Mouse (Mus musculus) embryonic facial prominence, embryonic 13.5 days (tissue): Measurements from ENCODE around the gene Syngap1. TPM values are rescaled to one million over a fixed set of nuclear protein-coding genes. Genes with fewer than 3 reads are reported as not detected.

Experiments used
- ATAC-seq: fragments of 200-750 bp; cut with Nextera tagmentation; 2 replicates; pipeline ENCODE4 v1.8.0; 2017; ENCODE audit warnings: low read depth; ENCODE audit not compliant: insufficient number of reproducible peaks, insufficient read depth, low FRiP score, low TSS enrichment
- H3K27ac ChIP-seq: fragments of 300-500 bp; sonication (generic); 2 replicates; pipeline ENCODE4 v1.5.1; 2015; ENCODE audit warnings: moderate library complexity, mild to moderate bottlenecking, inconsistent platforms
- H3K27me3 ChIP-seq: fragments of 300-500 bp; sonication (generic); 2 replicates; pipeline ENCODE4 v1.6.1; 2015; ENCODE audit warnings: mild to moderate bottlenecking, inconsistent platforms
- H3K36me3 ChIP-seq: fragments of 300-500 bp; sonication (generic); 2 replicates; pipeline ENCODE4 v1.6.1; 2015; ENCODE audit warnings: mild to moderate bottlenecking, inconsistent platforms
- H3K4me1 ChIP-seq: fragments of 300-500 bp; sonication (generic); 2 replicates; pipeline ENCODE4 v1.6.1; 2015; ENCODE audit warnings: inconsistent platforms
- H3K4me2 ChIP-seq: fragments of 300-500 bp; sonication (generic); 2 replicates; pipeline ENCODE4 v1.6.1; 2015; ENCODE audit warnings: moderate library complexity, mild to moderate bottlenecking, inconsistent platforms
- H3K4me3 ChIP-seq: fragments of 300-500 bp; sonication (generic); 2 replicates; pipeline ENCODE4 v1.5.1; 2015; ENCODE audit warnings: mild to moderate bottlenecking, inconsistent platforms
- H3K9ac ChIP-seq: fragments of 300-500 bp; sonication (generic); 2 replicates; pipeline ENCODE4 v1.6.1; 2015; ENCODE audit warnings: mild to moderate bottlenecking, inconsistent platforms
- H3K9me3 ChIP-seq: fragments of 300-500 bp; sonication (generic); 2 replicates; pipeline ENCODE4 v1.6.1; 2016; ENCODE audit warnings: inconsistent platforms
- WGBS: fragments of 180-500 bp; shearing (Covaris S2); methylation state at CpG from one replicate; pipeline ENCODE4 v1.1.7; 2015; ENCODE audit warnings: mixed read lengths; 5-methylcytosine and 5-hydroxymethylcytosine counted together
- polyA plus RNA-seq: library from polyadenylated mRNA; unstranded; fragments of >200 nt; fragmentation: Nextera tagmentation; extraction: Ambion mirVana; gene quantifications from 2 replicates; pipeline ENCODE4 v1.2.1, GENCODE M21; 2015

Syngap1 gene
- polyA plus RNA-seq, 1 experiment from 2014 or later = 3.7 TPM

- no peak for ATAC-seq
- Histone ChIP-seq H3K9ac (no peak overlapping the region), H3K9me3 (no peaks in the 10 kb centered on the region), H3K27me3 (no peaks in the 10 kb centered on the region), H3K4me3 (no peak overlapping the region), H3K27ac (no peak overlapping the region), H3K4me2 (no peak overlapping the region), H3K4me1 (0 out of 2 replicates have a peak, but pooled peaks cover 4% of the 10 kb centered on the region), H3K36me3 (no peaks in the 10 kb centered on the region)
- 73% methylated on average over 12 of the region's 12 CpGs for WGBS
Observed at GRCm38 (mm10) chr17:26999996-27000395, 58.9 kb downstream of the Syngap1 start.

- Histone ChIP-seq H3K9ac (no peak overlapping the region), H3K27me3 (no peaks in the 10 kb centered on the region), H3K27ac (no peak overlapping the region), H3K36me3 (no peaks in the 10 kb centered on the region), H3K9me3 (no peaks in the 10 kb centered on the region), H3K4me2 (no peak overlapping the region), H3K4me1 (0 out of 2 replicates have a peak, but pooled peaks cover 4% of the 10 kb centered on the region), H3K4me3 (no peak overlapping the region)
- WGBS = 79% methylated on average over 7 of the region's 7 CpGs
- ATAC-seq = no peak
Observed at GRCm38 (mm10) chr17:27001151-27001550, 60.1 kb downstream of the Syngap1 start.

GRCm38 (mm10) chr17:27001889-27002288, 60.8 kb downstream of the Syngap1 start:
- Histone ChIP-seq H3K9me3 (no peaks in the 10 kb centered on the region), H3K36me3 (no peaks in the 10 kb centered on the region), H3K4me3 (no peak overlapping the region), H3K4me2 (no peak overlapping the region), H3K9ac (no peak overlapping the region), H3K4me1 (0 out of 2 replicates have a peak, but pooled peaks cover 4% of the 10 kb centered on the region), H3K27ac (no peak overlapping the region), H3K27me3 (no peaks in the 10 kb centered on the region)
- WGBS = 51% methylated on average over 6 of the region's 6 CpGs
- no peak for ATAC-seq

GRCm38 (mm10) chr17:27004431-27004830, 63.4 kb downstream of the Syngap1 start:
- H3K9me3 ChIP-seq = no peaks in the 10 kb centered on the region
- 36% methylated on average over 9 of the region's 9 CpGs for WGBS
- H3K4me1 ChIP-seq = 0 out of 2 replicates have a peak, but pooled peaks cover 4% of the 10 kb centered on the region
- no peak for ATAC-seq
- no peak overlapping the region for H3K27ac ChIP-seq
- H3K4me3 ChIP-seq = no peak overlapping the region
- H3K4me2 ChIP-seq = no peak overlapping the region
- H3K36me3 ChIP-seq = no peaks in the 10 kb centered on the region
- no peak overlapping the region for H3K9ac ChIP-seq
- H3K27me3 ChIP-seq = no peaks in the 10 kb centered on the region

- ATAC-seq = no peak
- Histone ChIP-seq H3K9me3 (no peaks in the 10 kb centered on the region), H3K4me3 (no peak overlapping the region), H3K4me1 (0 out of 2 replicates have a peak, but pooled peaks cover 4% of the 10 kb centered on the region), H3K4me2 (no peak overlapping the region), H3K27ac (no peak overlapping the region), H3K9ac (no peak overlapping the region), H3K36me3 (no peaks in the 10 kb centered on the region), H3K27me3 (no peaks in the 10 kb centered on the region)
- 41% methylated on average over 19 of the region's 19 CpGs for WGBS
Observed at GRCm38 (mm10) chr17:27004903-27005485, 63.9 kb downstream of the Syngap1 start.

GRCm38 (mm10) chr17:27005644-27006043, 64.6 kb downstream of the Syngap1 start:
- no peaks in the 10 kb centered on the region for H3K9me3 ChIP-seq
- no peaks in the 10 kb centered on the region for H3K36me3 ChIP-seq
- H3K27ac ChIP-seq = no peak overlapping the region
- H3K27me3 ChIP-seq = no peaks in the 10 kb centered on the region
- no peak overlapping the region for H3K4me2 ChIP-seq
- no peaks in the 10 kb centered on the region for H3K4me1 ChIP-seq
- no peak overlapping the region for H3K9ac ChIP-seq
- WGBS = 66% methylated on average over 11 of the region's 11 CpGs
- no peak overlapping the region for H3K4me3 ChIP-seq
- ATAC-seq = no peak

- Histone ChIP-seq H3K36me3 (no peaks in the 10 kb centered on the region), H3K4me2 (no peak overlapping the region), H3K9ac (no peak overlapping the region), H3K4me3 (no peak overlapping the region), H3K9me3 (no peaks in the 10 kb centered on the region), H3K27ac (no peak overlapping the region), H3K4me1 (no peaks in the 10 kb centered on the region), H3K27me3 (no peaks in the 10 kb centered on the region)
- ATAC-seq = no peak
- 86% methylated on average over 2 of the region's 2 CpGs for WGBS
Observed at GRCm38 (mm10) chr17:27008277-27008676, 67.2 kb downstream of the Syngap1 start.

GRCm38 (mm10) chr17:27011167-27011566, 70.1 kb downstream of the Syngap1 start:
- H3K4me1 ChIP-seq = no peaks in the 10 kb centered on the region
- no peak overlapping the region for H3K4me2 ChIP-seq
- H3K4me3 ChIP-seq = no peak overlapping the region
- H3K9ac ChIP-seq = no peak overlapping the region
- no peaks in the 10 kb centered on the region for H3K9me3 ChIP-seq
- H3K27me3 ChIP-seq = no peaks in the 10 kb centered on the region
- no peaks in the 10 kb centered on the region for H3K36me3 ChIP-seq
- 88% methylated on average over 10 of the region's 10 CpGs for WGBS
- no peak overlapping the region for H3K27ac ChIP-seq
- ATAC-seq = no peak

GRCm38 (mm10) chr17:27011998-27012672, 71.1 kb downstream of the Syngap1 start:
- Histone ChIP-seq H3K9ac (no peak overlapping the region), H3K27ac (no peak overlapping the region), H3K4me1 (peaks cover 3% of the 10 kb centered on the region), H3K4me2 (no peak overlapping the region), H3K9me3 (no peaks in the 10 kb centered on the region), H3K36me3 (no peaks in the 10 kb centered on the region), H3K4me3 (no peak overlapping the region), H3K27me3 (no peaks in the 10 kb centered on the region)
- WGBS = 53% methylated on average over 14 of the region's 14 CpGs
- no peak for ATAC-seq

- no peak overlapping the region for H3K4me3 ChIP-seq
- H3K27ac ChIP-seq = no peak overlapping the region
- H3K9ac ChIP-seq = no peak overlapping the region
- 36% methylated on average over 6 of the region's 6 CpGs for WGBS
- no peak overlapping the region for H3K4me2 ChIP-seq
- no peaks in the 10 kb centered on the region for H3K36me3 ChIP-seq
- peaks cover 9% of the 10 kb centered on the region for H3K4me1 ChIP-seq
- no peak for ATAC-seq
- H3K27me3 ChIP-seq = no peaks in the 10 kb centered on the region
- H3K9me3 ChIP-seq = no peaks in the 10 kb centered on the region
Observed at GRCm38 (mm10) chr17:27012909-27013308, 71.9 kb downstream of the Syngap1 start.

- Histone ChIP-seq H3K9ac (peak overlapping the region; percentile 74), H3K27ac (peak overlapping the region; percentile 57; the same call in 1 of the 2 replicates), H3K4me2 (peak overlapping the region; percentile 71), H3K4me3 (peak overlapping the region; percentile 57), H3K9me3 (no peaks in the 10 kb centered on the region), H3K4me1 (peaks cover 17% of the 10 kb centered on the region), H3K36me3 (peaks cover 34% of the 10 kb centered on the region), H3K27me3 (no peaks in the 10 kb centered on the region)
- 5% methylated on average over 34 of the region's 34 CpGs for WGBS
- peak; percentile 70; the same call in 1 of the 2 replicates for ATAC-seq
Observed at GRCm38 (mm10) chr17:27017564-27018499, 76.8 kb downstream of the Syngap1 start.
